Mouse (Mus musculus): ENCODE results near the gene Igfals.

- no peak for TF ChIP-seq POLR2A (IDR thresholded peaks at IDR 0.05; ENCODE audit: low read depth, low read length)
- no peak for TF ChIP-seq CTCF (IDR thresholded peaks at IDR 0.05; ENCODE audit: borderline replicate concordance, insufficient read depth, low read length)
Observed at GRCm38 (mm10) chr17:24844525-24844924, 21.3 kb upstream of the Igfals start.

Measured in embryonic fibroblast, embryonic 13.5 days (primary cell).